Mouse (Mus musculus): ENCODE data around the gene Usp40.
"Not testable (repeated sequence)": the region's sequence is repeated elsewhere in the genome, so short reads cannot be mapped to it uniquely, and the experiment has no call there.

Usp40 gene

DNA sequence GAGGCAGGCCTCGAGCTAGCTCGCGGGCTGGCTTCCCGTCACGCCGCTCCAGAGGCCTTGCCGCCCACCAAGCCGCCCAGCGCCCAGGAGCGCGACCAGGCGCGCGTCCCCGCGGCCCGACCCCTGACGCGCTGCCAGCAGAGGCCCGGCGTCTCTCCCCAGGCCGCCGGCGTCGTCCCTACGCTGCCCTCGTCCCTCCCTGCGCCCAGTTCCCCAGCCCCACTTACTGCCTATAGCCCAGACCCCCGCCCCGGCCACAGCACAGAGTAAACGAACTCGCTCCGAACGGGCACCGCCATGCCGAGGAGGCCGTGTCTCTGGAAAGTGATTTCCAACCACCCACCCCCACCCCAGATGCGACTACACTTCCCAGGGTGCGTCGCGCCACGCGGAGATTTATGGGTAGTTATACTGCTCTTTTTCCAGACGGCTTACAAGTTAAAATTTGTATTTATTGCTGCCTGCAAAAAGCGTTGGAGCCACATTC lies at the start of gene Usp40:
TSS of gene Usp40 (minus strand) at position 341 of the 487 bp plus-strand sequence.
- DNase-seq = peak; percentile 77

- DNase-seq = no peak
These were observed 46.7 kb upstream of the Usp40 start, which contains the start of gene Ugt1a10 for GRCm38 (mm10) chr1:88055088-88055487. Gene Ugt1a10 (plus strand): TSS chr1:88055388.

GRCm38 (mm10) chr1:88047408-88047807 lies 39.1 kb upstream of the Usp40 start:
- DNase-seq = not testable (repeated sequence)

GRCm38 (mm10) chr1:88044832-88045437 lies 36.6 kb upstream of the Usp40 start:
- DNase-seq = not testable (repeated sequence)

DNA sequence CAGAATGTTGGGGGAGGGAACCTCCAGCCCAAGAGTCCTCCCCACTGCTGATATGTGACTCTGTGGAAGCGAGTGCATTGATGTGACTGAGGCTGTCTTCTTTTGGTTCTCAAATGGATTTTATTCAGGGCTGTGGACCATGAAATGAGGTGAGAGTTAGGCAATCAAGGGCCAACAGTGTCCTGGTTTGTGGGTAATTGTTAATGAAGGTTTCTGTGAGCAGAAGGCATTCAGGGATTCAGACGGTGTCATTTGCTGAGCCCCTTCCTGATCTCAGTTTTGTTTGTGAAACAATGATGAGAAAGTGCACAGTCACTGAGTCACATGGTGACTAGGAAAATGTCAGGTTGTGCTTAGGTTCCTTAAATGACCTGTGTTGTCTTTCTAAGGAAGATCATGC lies 34.7 kb upstream of the Usp40 start:
- DNase-seq = not testable (repeated sequence)

- DNase-seq = not testable (repeated sequence)
These were observed 16.9 kb upstream of the Usp40 start for GRCm38 (mm10) chr1:88025244-88025643.

- DNase-seq = no peak
These were observed 7.0 kb upstream of the Usp40 start for GRCm38 (mm10) chr1:88015371-88015770.

- no peak for DNase-seq
These were observed 6.3 kb upstream of the Usp40 start for GRCm38 (mm10) chr1:88014671-88015070.

GRCm38 (mm10) chr1:88014194-88014593 lies 5.8 kb upstream of the Usp40 start:
- no peak for DNase-seq

- no peak for DNase-seq
These were observed 5.4 kb upstream of the Usp40 start for GRCm38 (mm10) chr1:88013726-88014125.

GRCm38 (mm10) chr1:88009521-88009920 lies 1.2 kb upstream of the Usp40 start:
- DNase-seq = no peak

DNA sequence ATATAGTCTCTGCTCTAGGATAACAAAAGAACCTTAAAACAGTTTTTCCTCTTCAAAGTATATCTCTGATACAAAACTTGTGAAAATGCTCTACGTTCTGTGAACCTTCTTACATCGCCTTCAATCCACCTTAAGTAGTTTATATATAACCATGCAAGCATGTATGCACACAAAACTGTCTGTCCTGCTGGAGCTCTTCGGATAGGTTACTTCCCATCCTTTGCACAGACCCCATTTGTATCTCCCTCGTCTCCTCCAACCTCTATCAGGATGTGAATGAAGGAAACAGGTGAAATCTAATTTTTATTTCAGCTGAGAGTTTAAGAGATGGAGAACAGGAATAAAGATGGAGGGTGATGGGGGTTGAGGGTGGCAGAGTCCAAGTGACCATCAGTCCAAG lies 384 bp upstream of the Usp40 start:
- DNase-seq = no peak

- DNase-seq = no peak
These were observed 600 bp downstream of the Usp40 start for GRCm38 (mm10) chr1:88007692-88008210.

DNA sequence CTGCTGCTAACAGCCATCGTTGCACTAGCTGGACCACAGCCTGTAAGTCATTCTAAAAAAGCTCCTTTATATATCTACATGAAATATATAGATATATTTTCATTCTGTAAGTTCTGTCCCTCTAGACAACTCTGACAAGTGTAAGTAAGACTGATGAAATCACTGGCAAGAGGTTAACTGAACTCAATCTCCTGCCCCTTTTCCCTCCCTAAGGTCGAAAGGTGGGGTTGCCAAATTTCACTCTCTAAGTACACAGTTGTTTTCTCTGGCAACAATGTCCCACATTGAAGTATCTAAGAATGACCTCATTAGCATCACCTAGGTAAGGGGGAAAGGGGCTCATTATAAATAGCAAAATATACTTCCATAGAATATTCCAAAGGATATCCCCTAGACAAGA lies 15.6 kb downstream of the Usp40 start:
- DNase-seq = no peak

DNA sequence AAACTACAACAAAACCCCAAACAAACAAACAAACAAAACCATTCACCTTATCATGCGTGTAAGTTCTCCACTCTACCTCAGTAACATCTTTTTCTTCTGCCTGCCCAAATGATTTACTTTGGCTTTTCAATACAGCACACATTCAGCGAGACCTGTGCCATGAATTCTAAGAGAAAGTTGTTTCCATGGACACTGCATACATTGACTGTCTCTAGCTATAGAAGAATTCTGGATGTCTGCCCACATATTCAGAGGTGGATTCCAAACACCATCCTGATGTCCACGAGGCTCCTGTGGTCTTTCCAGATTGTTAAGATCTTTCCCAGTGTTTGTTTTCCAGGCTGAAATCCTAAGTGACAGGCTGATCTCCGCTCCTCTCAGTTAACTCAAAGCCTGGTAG lies 26.1 kb downstream of the Usp40 start:
- DNase-seq = no peak

DNA sequence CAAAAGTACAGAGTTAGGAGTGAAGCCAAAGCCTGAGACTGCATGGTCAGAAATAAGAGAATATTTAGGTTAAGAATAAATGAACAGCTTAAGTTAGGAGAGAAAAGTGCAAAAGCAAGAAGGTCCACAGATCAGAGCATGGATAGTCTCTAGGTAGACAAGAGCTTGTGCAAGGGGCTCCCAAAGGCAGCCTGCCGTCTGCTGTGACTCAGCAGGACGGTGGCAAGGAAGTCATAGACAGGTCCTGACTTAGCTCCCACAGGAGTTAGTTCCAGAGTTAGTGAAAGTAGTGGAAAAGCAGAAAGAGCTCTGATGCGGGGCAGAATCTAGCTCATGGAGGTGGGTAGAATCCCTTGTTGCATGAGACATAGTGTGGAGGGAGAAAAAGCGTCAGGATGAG lies 38.0 kb downstream of the Usp40 start:
- DNase-seq = no peak

DNA sequence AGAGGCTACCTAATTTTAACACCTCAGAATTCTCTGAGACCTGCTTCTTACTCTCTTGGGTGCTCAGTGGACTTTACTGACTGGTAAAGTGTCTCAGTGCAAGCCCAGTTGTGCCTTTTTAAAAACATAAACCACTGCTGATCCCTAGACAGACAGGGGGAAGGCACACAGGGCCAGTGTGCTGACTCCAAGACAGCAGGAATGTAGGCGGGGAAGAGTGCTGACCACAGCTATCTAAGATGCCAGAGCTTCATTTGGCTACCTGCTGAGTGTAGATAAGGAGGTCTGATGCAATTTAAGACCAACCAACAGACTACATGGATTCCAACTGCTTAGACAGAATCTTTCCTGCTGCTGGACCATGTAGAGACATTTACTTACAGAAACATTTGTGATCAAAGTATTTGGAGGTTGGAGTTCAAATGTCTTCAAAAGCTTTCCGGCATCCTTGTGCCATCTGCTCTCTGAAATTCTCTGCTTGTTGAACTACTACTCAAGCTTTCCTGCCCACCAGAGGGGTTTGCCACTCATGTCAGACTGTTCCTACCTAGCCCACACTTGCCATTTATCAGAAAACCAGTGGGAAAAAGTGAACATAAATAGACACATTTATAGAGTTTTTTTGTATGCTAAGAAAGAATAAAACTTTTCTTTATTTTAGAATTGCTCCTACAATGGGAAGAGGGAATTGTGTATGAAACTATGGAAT lies 46.7 kb downstream of the Usp40 start:
- DNase-seq = no peak

- no peak for DNase-seq
These were observed 47.6 kb downstream of the Usp40 start for GRCm38 (mm10) chr1:87960752-87961151.

DNA sequence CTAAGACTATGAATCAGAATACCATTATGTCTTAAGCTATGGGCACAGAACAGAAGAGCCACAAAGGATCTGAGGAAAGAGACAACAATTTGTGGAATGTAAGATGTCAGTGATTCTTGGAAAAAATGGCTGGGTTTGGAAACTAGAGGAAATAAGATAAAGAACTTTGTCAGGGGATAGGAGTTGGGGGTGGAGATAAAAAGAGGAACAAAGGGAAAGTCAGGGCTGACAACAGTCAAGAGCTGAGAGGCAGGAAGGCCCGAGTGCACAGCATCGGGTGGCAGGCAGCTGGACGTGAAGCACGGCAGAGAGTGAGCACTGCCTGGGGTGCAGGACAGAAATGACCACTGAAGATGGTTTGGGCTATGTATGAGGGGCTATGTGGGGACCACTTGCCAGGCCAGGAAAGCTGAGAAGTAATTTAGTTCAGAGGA lies 48.3 kb downstream of the Usp40 start:
- no peak for DNase-seq

DNA sequence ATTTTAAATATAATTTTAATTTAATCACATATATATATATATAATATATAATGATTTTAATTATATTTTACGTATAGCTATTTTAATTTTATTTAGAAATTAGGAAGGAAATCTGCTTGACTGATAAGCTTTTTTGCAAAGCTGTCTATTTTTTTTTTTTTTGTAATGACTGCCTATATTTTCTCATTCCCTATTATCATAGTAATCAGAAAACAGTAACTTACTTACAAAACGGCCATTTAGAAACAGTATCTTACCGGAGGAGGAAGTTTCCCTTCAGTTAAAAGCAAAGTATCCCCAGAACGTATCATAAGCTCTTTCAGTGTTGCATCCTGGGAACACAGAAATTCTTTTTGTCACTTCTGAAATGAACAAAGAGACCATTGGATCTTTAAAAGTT lies 48.8 kb downstream of the Usp40 start:
- DNase-seq = no peak

DNA sequence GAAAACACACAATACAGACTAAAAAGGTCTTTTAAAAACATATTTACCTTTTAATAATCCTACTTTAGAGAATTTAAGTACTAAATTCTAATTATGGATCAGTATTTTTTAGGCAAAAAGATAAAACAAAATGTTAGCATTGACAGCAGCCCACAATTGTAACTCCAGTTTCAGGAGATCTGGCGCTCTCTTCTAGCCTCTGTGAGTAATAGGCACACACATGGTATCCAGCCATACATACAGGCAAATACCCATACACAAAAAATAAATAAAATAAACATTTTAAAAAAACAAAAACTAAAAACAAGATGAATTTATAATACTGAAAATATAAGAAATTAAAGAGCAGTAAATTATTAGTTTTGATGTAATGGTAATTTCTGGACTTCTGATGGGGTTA lies 49.4 kb downstream of the Usp40 start:
- DNase-seq = no peak

DNA sequence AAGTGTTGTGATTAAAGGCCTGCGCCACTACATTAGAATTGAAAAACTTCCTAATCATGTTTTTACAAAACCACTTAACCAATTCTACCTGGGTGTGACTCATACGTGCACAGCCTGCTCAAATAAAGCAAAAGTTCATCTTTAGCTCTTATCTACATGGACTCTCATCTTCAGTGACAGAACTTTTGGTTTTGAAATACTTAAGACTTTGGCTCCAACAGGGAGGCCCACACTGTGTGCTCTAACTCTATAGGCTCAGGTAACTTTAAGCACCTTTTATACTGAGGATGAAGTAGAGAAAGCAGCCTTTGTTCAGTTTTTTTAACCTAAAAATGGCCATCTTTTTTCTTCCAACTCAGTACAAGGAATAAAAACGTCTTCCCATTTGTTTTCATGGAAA lies 55.3 kb downstream of the Usp40 start:
- no peak for DNase-seq

GRCm38 (mm10) chr1:87951641-87952040 lies 56.7 kb downstream of the Usp40 start:
- no peak for DNase-seq

- DNase-seq = no peak
These were observed 60.7 kb downstream of the Usp40 start for GRCm38 (mm10) chr1:87947681-87948091.

Data from lung, postnatal 14 days (tissue).